Mouse (Mus musculus): ENCODE data around the gene Grin2b. TPM values are rescaled to one million over a fixed set of nuclear protein-coding genes. Genes with fewer than 3 reads are reported as not detected.

Gene Grin2b
- total and polyA plus RNA-seq, 3 experiments = not detected

DNA sequence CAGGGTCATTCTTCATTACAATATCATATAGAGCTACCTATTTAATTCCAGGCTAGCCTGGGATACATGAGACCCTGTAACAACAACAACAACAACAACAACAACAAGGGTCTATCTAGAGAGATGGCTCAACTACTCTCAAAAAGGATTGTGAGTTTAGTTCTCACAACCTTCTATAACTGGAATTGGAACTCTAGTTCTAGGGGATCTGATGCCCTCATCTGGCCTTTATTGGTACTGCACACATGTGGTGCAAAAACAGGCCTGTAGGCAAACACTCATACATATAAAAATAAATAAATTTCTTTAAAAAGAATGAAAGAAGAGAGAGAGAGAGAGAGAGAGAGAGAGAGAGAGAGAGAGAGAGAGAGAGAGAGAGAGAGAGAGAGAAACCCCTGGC, 298.7 kb downstream of the Grin2b start:
- H3K4me3 ChIP-seq (replicated peaks in 1 of 3; ENCODE audit: low read depth in 2 of 3, low read length in 2 of 3, poor library complexity in 1 of 3) = no peak overlapping the region

DNA sequence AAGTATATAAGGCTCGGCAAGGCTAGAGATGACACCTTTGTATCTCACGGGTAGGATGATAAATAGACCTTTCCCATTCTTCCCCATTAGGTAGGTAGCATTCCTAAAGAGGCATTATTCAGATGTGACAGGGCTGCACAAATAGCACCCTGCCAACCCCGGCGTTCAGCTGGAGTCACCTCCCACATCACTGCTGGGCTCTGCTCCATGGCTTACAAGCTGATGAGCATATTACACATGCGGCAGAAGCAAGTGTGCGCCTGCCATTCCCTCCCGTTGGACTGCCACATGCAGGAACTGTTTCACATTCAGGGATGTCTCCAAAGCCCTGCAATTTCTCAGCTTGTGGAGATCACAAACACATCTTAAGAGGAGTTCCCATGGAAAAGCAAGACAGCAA, 307.5 kb downstream of the Grin2b start:
- H3K27ac ChIP-seq (ENCODE audit: insufficient read depth, low read depth) = no peak overlapping the region
- TF ChIP-seq ELF1 (IDR thresholded peaks at IDR 0.05; ENCODE audit: low read depth, low read length) (no peak), NELFE (IDR thresholded peaks at IDR 0.05; ENCODE audit: low read depth, low read length) (no peak), RCOR1 (conservative IDR thresholded peaks at IDR 0.05; ENCODE audit: low read depth, low read length) (no peak)
- dilution Hi-C loops (cut with MboI; ENCODE audit: extremely low pct_ligation_motif_present, extremely low pct_unique_long_range_greater_than_20kb, low sequenced_read_pairs) (no loop called here), in situ Hi-C loops (cut with MboI; ENCODE audit: low pct_ligation_motif_present, low pct_unique_long_range_greater_than_20kb, low sequenced_read_pairs) (no loop called here)
- DNase-seq (ENCODE audit: extremely low read depth) = no peak
- no peaks in the 10 kb centered on the region for H3K79me2 ChIP-seq (replicated peaks; ENCODE audit: control insufficient read depth, extremely low read depth, insufficient read depth, poor library complexity, severe bottlenecking)
- no peaks in the 10 kb centered on the region for H3K27me3 ChIP-seq (replicated peaks)
- H3K36me3 ChIP-seq (replicated peaks in 1 of 2; ENCODE audit: control insufficient read depth in 1 of 2, insufficient read depth in 1 of 2, low read length in 1 of 2) = no peaks in the 10 kb centered on the region
- no peak overlapping the region for H3K4me2 ChIP-seq (ENCODE audit: insufficient read depth, low read depth, poor library complexity, severe bottlenecking)
- H3K4me1 ChIP-seq (ENCODE audit: control insufficient read depth in 1 of 2, insufficient read depth in 2 of 2) = no peaks in the 10 kb centered on the region
- peaks cover 66% of the 10 kb centered on the region for H3K9me3 ChIP-seq (replicated peaks; ENCODE audit: low read length)
- H3K4me3 ChIP-seq (replicated peaks in 1 of 3; ENCODE audit: low read depth in 2 of 3, low read length in 2 of 3, poor library complexity in 1 of 3) = no peak overlapping the region
- no peak overlapping the region for H3K9ac ChIP-seq (ENCODE audit: insufficient read depth, low read depth)

More for the DNA sequence above, 298.7 kb downstream of the Grin2b start:
- no peaks in the 10 kb centered on the region for H3K79me2 ChIP-seq (replicated peaks; ENCODE audit: control insufficient read depth, extremely low read depth, insufficient read depth, poor library complexity, severe bottlenecking)
- no peak overlapping the region for H3K9ac ChIP-seq (ENCODE audit: insufficient read depth, low read depth)
- TF ChIP-seq RCOR1 (conservative IDR thresholded peaks at IDR 0.05; ENCODE audit: low read depth, low read length) = no peak
- TF ChIP-seq CHD1 (IDR thresholded peaks at IDR 0.05; ENCODE audit: low read depth, low read length) = no peak
- TF ChIP-seq GABPA (IDR thresholded peaks at IDR 0.05; ENCODE audit: insufficient replicate concordance, low read depth, low read length) = no peak
- TF ChIP-seq MAFK (IDR thresholded peaks at IDR 0.05; ENCODE audit: insufficient replicate concordance, low read length) = no peak
- no peak for TF ChIP-seq EP300 (IDR thresholded peaks at IDR 0.05; ENCODE audit: low read length)
- no peak for TF ChIP-seq CTCF (conservative IDR thresholded peaks at IDR 0.05 in 1 of 2, IDR thresholded peaks at IDR 0.05 in 1 of 2; ENCODE audit: low read depth in 2 of 2, low read length in 2 of 2)
- TF ChIP-seq NELFE (IDR thresholded peaks at IDR 0.05; ENCODE audit: low read depth, low read length) = no peak
- TF ChIP-seq RAD21 (IDR thresholded peaks at IDR 0.05; ENCODE audit: low read depth, low read length) = no peak
- TF ChIP-seq USF2 (conservative IDR thresholded peaks at IDR 0.05; ENCODE audit: low read depth, low read length) = no peak
- TF ChIP-seq NRF1 (IDR thresholded peaks at IDR 0.05; ENCODE audit: low read depth, low read length) = no peak
- TF ChIP-seq USF1 (IDR thresholded peaks at IDR 0.05; ENCODE audit: low read depth, low read length) = no peak
- no peak for TF ChIP-seq KAT2A (IDR thresholded peaks at IDR 0.05; ENCODE audit: insufficient replicate concordance, low read length)
- TF ChIP-seq MAX (IDR thresholded peaks at IDR 0.05; ENCODE audit: low read length) = no peak
- in situ Hi-C loops (cut with MboI; ENCODE audit: low pct_ligation_motif_present, low pct_unique_long_range_greater_than_20kb, low sequenced_read_pairs) (no loop called here), dilution Hi-C loops (cut with MboI; ENCODE audit: extremely low pct_ligation_motif_present, extremely low pct_unique_long_range_greater_than_20kb, low sequenced_read_pairs) (no loop called here)
- H3K4me2 ChIP-seq (ENCODE audit: insufficient read depth, low read depth, poor library complexity, severe bottlenecking) = no peak overlapping the region
- H3K27me3 ChIP-seq (replicated peaks) = no peaks in the 10 kb centered on the region
- peaks cover 59% of the 10 kb centered on the region for H3K9me3 ChIP-seq (replicated peaks; ENCODE audit: low read length)
- H3K4me1 ChIP-seq (ENCODE audit: control insufficient read depth in 1 of 2, insufficient read depth in 2 of 2) = no peaks in the 10 kb centered on the region
- no peaks in the 10 kb centered on the region for H3K36me3 ChIP-seq (replicated peaks in 1 of 2; ENCODE audit: control insufficient read depth in 1 of 2, insufficient read depth in 1 of 2, low read length in 1 of 2)
- DNase-seq (ENCODE audit: extremely low read depth) = no peak
- no peak overlapping the region for H3K27ac ChIP-seq (ENCODE audit: insufficient read depth, low read depth)

DNA sequence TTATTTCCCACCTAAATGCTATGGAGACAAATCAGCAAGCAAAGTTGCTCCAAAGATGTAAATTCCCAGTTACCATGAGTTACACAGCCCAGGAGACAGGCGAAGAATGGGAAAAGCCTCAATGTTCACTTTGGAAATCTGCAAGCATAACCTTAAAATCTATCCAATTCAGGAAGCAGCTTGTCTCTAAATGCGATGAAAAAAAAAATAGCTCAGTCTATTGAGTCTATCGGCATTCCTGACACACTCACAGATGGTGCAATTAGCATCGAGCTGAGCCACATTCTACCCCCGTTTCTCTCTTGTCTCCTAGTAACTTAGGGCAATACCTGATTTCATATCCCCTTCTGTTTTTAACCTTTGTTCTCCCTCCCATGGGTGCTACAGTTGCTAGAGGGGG, 309.3 kb downstream of the Grin2b start:
- Histone ChIP-seq H3K9ac (ENCODE audit: insufficient read depth, low read depth) (no peak overlapping the region), H3K27me3 (replicated peaks) (no peaks in the 10 kb centered on the region), H3K79me2 (replicated peaks; ENCODE audit: control insufficient read depth, extremely low read depth, insufficient read depth, poor library complexity, severe bottlenecking) (no peaks in the 10 kb centered on the region), H3K4me1 (ENCODE audit: control insufficient read depth in 1 of 2, insufficient read depth in 2 of 2) (no peaks in the 10 kb centered on the region), H3K9me3 (replicated peaks; ENCODE audit: low read length) (peaks cover 70% of the 10 kb centered on the region), H3K27ac (ENCODE audit: insufficient read depth, low read depth) (no peak overlapping the region), H3K36me3 (replicated peaks in 1 of 2; ENCODE audit: control insufficient read depth in 1 of 2, insufficient read depth in 1 of 2, low read length in 1 of 2) (no peaks in the 10 kb centered on the region), H3K4me3 (replicated peaks in 1 of 3; ENCODE audit: low read depth in 2 of 3, low read length in 2 of 3, poor library complexity in 1 of 3) (no peak overlapping the region), H3K4me2 (ENCODE audit: insufficient read depth, low read depth, poor library complexity, severe bottlenecking) (no peak overlapping the region)
- no peak for DNase-seq (ENCODE audit: extremely low read depth)
- in situ Hi-C loops (cut with MboI; ENCODE audit: low pct_ligation_motif_present, low pct_unique_long_range_greater_than_20kb, low sequenced_read_pairs) (no loop called here), dilution Hi-C loops (cut with MboI; ENCODE audit: extremely low pct_ligation_motif_present, extremely low pct_unique_long_range_greater_than_20kb, low sequenced_read_pairs) (no loop called here)
- TF ChIP-seq JUN (IDR thresholded peaks at IDR 0.05; ENCODE audit: insufficient read depth, low read depth, low read length) = no peak
- TF ChIP-seq MXI1 (IDR thresholded peaks at IDR 0.05; ENCODE audit: low read depth, low read length) = no peak
- TF ChIP-seq ZNF384 (IDR thresholded peaks at IDR 0.05; ENCODE audit: low read depth, low read length) = no peak
- no peak for TF ChIP-seq TCF12 (IDR thresholded peaks at IDR 0.05; ENCODE audit: low read depth, low read length)
- no peak for TF ChIP-seq PAX5 (IDR thresholded peaks at IDR 0.05; ENCODE audit: low read length)
- no peak for TF ChIP-seq POLR2AphosphoS2 (IDR thresholded peaks at IDR 0.05; ENCODE audit: low read depth, low read length)
- TF ChIP-seq CTCF (conservative IDR thresholded peaks at IDR 0.05 in 1 of 2, IDR thresholded peaks at IDR 0.05 in 1 of 2; ENCODE audit: low read depth in 2 of 2, low read length in 2 of 2) = no peak
- TF ChIP-seq MAFK (IDR thresholded peaks at IDR 0.05; ENCODE audit: insufficient replicate concordance, low read length) = no peak
- no peak for TF ChIP-seq E2F4 (IDR thresholded peaks at IDR 0.05; ENCODE audit: insufficient replicate concordance, low read depth, low read length)
- TF ChIP-seq ZKSCAN1 (IDR thresholded peaks at IDR 0.05; ENCODE audit: borderline replicate concordance, low read depth, low read length) = no peak
- TF ChIP-seq USF2 (conservative IDR thresholded peaks at IDR 0.05; ENCODE audit: low read depth, low read length) = no peak
- no peak for TF ChIP-seq ZC3H11A (IDR thresholded peaks at IDR 0.05; ENCODE audit: low read depth, low read length)
